Mouse (Mus musculus) CD4-positive, CD25-positive, alpha-beta regulatory T cell, adult 2 months (primary cell): ENCODE results near the gene Vmn1r135.
"Not testable (repeated sequence)": the region's sequence is repeated elsewhere in the genome, so short reads cannot be mapped to it uniquely, and the experiment has no call there.

Experiments
- DNase-seq: peaks from one replicate; pipeline ENCODE4 v3.0.0-alpha.2; 2012; ENCODE audit warnings: low read depth, low spot score

Gene Vmn1r135

GRCm38 (mm10) chr7:21832051-21832450, at the start of gene Vmn1r135:
Gene Vmn1r135, plus strand, starts transcription at chr7:21832351.
- DNase-seq, result not testable (repeated sequence)

- not testable (repeated sequence) for DNase-seq
Observed at GRCm38 (mm10) chr7:21796628-21797027, 35.5 kb upstream of the Vmn1r135 start, which contains the start of gene Gm4177. Gene Gm4177, minus strand, starts transcription at chr7:21796728.

- DNase-seq, result not testable (repeated sequence)
Observed at GRCm38 (mm10) chr7:21844167-21844566, 12.0 kb downstream of the Vmn1r135 start, which contains the start of gene Gm5725. Gene Gm5725, minus strand, starts transcription at chr7:21844267.
